In the genomic region with DNA sequence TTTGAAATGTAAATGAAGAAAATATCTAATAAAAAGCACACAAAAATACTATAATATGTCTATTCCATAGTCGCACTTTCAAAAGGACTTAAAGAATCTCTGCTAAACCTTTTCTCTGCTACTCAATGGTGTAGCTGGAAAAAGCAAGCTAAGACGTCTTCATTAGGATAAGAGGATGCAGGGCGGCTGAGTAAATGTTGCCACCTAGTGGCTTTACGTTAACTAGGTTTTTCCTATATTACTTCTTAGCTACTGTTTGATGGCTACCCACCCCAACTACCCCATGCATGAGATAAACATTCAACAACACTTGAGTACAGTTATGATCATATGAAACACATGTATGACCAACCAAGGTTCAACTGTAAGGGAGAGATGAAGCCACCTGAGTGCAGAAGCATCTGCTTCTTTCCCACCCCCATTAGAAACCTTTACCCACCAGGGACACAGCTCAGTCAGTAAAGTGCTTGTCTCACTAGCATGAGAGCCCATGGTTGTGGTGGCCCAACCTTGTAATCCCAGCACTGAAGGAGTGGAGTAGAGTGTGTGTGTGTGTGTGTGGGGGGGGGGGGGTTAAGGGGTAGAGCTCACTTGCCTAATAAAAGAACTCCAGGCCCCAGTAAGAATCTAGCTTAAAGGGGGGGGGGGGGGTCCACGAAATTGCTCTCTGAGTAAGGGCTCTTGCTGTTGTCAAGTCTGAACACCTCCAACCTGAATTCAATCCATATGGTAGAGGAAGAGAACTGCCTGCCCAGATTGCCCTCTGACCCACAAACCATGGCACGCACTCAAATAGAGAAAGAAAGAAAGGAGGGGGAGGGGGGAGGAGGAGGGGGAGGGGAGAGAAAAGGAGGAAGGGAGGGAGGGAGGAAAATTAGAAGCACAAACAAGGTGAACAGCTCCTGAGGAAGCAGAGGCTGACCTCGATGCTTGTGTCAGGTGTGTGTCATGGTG, we compare ENCODE assay signal across 10 mouse cellular contexts. TPM values are rescaled to one million over a fixed set of nuclear protein-coding genes. Genes with fewer than 3 reads are reported as not detected.
DNase-seq lines count a peak whose midpoint lies in the region; ATAC-seq and TF ChIP-seq lines count a peak whose summit lies in the region.
"Had no signal": no experiment of that assay in that cellular context is flagged by ENCODE, and none has a peak within 500 bp of the region (broad histone marks: within the 10 kb centered on the region; RNA-seq: fewer than 3 reads in every experiment).

No protein-coding gene starts in this region.

- H3K4me2 ChIP-seq in kidney, postnatal 0 days (ENCODE audit: low read length), result no peak overlapping the region
- H3K4me2 ChIP-seq: embryonic facial prominence, embryonic 12.5 days; liver, embryonic 13.5 days had no signal

- ATAC-seq in kidney, postnatal 0 days (replicated peaks; ENCODE audit: low FRiP score, low read depth), result no peak
- peak; percentile 34 for ATAC-seq in inflammation-experienced regulatory T-cells, adult 6 months
- ATAC-seq in megakaryocyte, adult 5-6 weeks (ENCODE audit: poor library complexity, severe bottlenecking), result no peak

- H3K36me3 ChIP-seq in kidney, postnatal 0 days (ENCODE audit: insufficient read depth, low read length), result 0 out of 2 replicates have a peak, but pooled peaks cover 4% of the 10 kb centered on the region
- H3K36me3 ChIP-seq: embryonic facial prominence, embryonic 12.5 days; liver, embryonic 13.5 days had no signal

- no peak overlapping the region for H3K27ac ChIP-seq in kidney, postnatal 0 days
- H3K27ac ChIP-seq: embryonic facial prominence, embryonic 12.5 days; liver, embryonic 13.5 days had no signal

- no peaks in the 10 kb centered on the region for H3K4me1 ChIP-seq in kidney, postnatal 0 days (replicated peaks; ENCODE audit: insufficient read depth, low read length)
- H3K4me1 ChIP-seq: liver, embryonic 13.5 days had no signal

- no peak overlapping the region for H3K9ac ChIP-seq in kidney, postnatal 0 days (ENCODE audit: low read depth, low read length)
- H3K9ac ChIP-seq: embryonic facial prominence, embryonic 12.5 days; liver, embryonic 13.5 days had no signal

- no peaks in the 10 kb centered on the region for H3K27me3 ChIP-seq in kidney, postnatal 0 days (ENCODE audit: insufficient read depth, low read length)
- H3K27me3 ChIP-seq: embryonic facial prominence, embryonic 12.5 days; liver, embryonic 13.5 days had no signal

- peak; percentile 86 for DNase-seq in kidney, postnatal 0 days (ENCODE audit: low spot score)
- no peak for DNase-seq in kidney, adult 18-20 months
- peak; percentile 67 for DNase-seq in CD4-positive helper T cell, adult 2 months (ENCODE audit: low read depth, low spot score)
- DNase-seq in R1 (ENCODE audit: low read depth, low spot score), result peak; percentile 76
- DNase-seq in T-cell, adult 2 months (ENCODE audit: low spot score), result no peak
- DNase-seq in spleen, adult 12 weeks (ENCODE audit: low spot score), result no peak
- DNase-seq: liver, embryonic 13.5 days had no signal

- H3K9me3 ChIP-seq in kidney, postnatal 0 days (replicated peaks; ENCODE audit: low read length), result no peaks in the 10 kb centered on the region
- H3K9me3 ChIP-seq: embryonic facial prominence, embryonic 12.5 days; liver, embryonic 13.5 days had no signal

- no peak overlapping the region for H3K4me3 ChIP-seq in kidney, postnatal 0 days (replicated peaks; ENCODE audit: low read depth, low read length)
- H3K4me3 ChIP-seq: embryonic facial prominence, embryonic 12.5 days; liver, embryonic 13.5 days had no signal

- 36% methylated on average over 7 of the region's 7 CpGs for WGBS in kidney, postnatal 0 days

- TF ChIP-seq CTCF in kidney, postnatal 0 days (IDR thresholded peaks at IDR 0.05; ENCODE audit: low read depth), result peak; percentile 78

RNA-seq across cellular contexts. Expression of a gene that starts 27.6 kb away (rescaled TPM):
- 33.3 and 35.6 TPM in 2 replicates for polyA plus RNA-seq in kidney, postnatal 0 days (2015; fragmentation: Nextera tagmentation; extraction: Ambion mirVana)
- 10 to 100 TPM; 18.7 to 22.5 (median 19.3) TPM for polyA plus RNA-seq in inflammation-experienced regulatory T-cells, adult 6 months (2017; shearing (Covaris generic))
- 12.4 and 12.6 TPM in 2 replicates for total RNA-seq in megakaryocyte, adult 5-6 weeks (2015)
- total RNA-seq in megakaryocyte, adult 5-6 weeks (2017), result 36.7 and 55.3 TPM in 2 replicates

RNA-seq across cellular contexts. Expression of a gene that starts 52.0 kb away (rescaled TPM):
- 82.0 and 90.8 TPM in 2 replicates for polyA plus RNA-seq in kidney, postnatal 0 days (2015; fragmentation: Nextera tagmentation; extraction: Ambion mirVana)
- polyA plus RNA-seq in inflammation-experienced regulatory T-cells, adult 6 months (2017; shearing (Covaris generic)), result 10 to 100 TPM; 39.9 to 64.8 (median 57.5) TPM
- 1.8 and 3.1 TPM in 2 replicates for total RNA-seq in megakaryocyte, adult 5-6 weeks (2015)
- total RNA-seq in megakaryocyte, adult 5-6 weeks (2017), result 3.9 and 5.9 TPM in 2 replicates

Comparison
In these comparisons a context has a peak if more than half of its experiments do, and no peak if none do; other contexts are left out.
1. DNase-seq: peak in kidney, postnatal 0 days (single experiment), CD4-positive helper T cell, adult 2 months (single experiment) and R1 (single experiment); none in kidney, adult 18-20 months (single experiment), T-cell, adult 2 months (single experiment) and spleen, adult 12 weeks (single experiment).